Mouse (Mus musculus): ENCODE data around the gene Hoxd4.

The Hoxd4 gene

DNA sequence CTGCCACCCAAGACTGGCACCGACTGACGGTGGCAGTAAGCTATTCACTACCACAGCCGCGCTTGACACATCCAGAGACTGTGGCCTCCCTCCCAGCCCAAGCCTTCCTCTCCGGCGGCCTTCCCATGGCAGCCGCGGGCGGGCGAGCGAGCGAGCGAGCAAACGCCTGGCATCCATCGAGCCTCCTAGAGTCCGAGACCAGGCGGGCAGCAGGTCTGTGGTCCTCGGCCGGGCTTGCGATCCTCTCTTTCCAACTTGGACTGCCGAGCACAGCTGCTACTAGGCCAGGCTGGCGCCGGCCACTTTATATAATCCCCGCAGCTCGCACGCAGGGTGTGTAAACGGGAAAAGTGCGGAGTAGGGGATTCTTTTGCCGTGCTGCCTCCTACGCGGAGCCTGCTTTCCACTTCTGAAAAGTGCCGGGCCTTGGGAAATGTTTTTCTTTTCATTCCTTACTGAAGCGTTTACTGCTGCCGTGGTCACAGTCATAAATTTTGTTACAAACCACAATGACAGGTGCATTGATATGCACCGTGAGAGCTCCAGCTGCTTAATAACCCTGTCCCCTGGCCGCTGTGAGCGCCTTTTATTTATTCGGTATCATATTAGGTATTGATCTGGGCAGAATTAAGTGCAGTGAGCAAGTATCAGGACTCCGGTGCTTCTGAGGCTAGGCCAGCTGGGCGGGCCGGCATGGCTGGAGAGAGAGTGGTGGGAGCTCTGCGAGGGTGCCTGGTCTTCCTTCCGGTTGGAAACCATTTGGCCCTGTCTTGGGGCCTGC lies 28.8 kb downstream of the Hoxd4 start:
- DNase-seq (ENCODE audit: low read depth in 1 of 2, low spot score in 2 of 2), result no peak

- DNase-seq (ENCODE audit: low read depth in 1 of 2, low spot score in 2 of 2), result no peak
These were observed 29.7 kb downstream of the Hoxd4 start for GRCm38 (mm10) chr2:74741252-74741978.

GRCm38 (mm10) chr2:74741979-74742277 lies 30.2 kb downstream of the Hoxd4 start:
- DNase-seq (ENCODE audit: low read depth in 1 of 2, low spot score in 2 of 2), result no peak

GRCm38 (mm10) chr2:74745540-74746297 lies 34.0 kb downstream of the Hoxd4 start:
- DNase-seq (ENCODE audit: low read depth in 1 of 2, low spot score in 2 of 2), result no peak

DNA sequence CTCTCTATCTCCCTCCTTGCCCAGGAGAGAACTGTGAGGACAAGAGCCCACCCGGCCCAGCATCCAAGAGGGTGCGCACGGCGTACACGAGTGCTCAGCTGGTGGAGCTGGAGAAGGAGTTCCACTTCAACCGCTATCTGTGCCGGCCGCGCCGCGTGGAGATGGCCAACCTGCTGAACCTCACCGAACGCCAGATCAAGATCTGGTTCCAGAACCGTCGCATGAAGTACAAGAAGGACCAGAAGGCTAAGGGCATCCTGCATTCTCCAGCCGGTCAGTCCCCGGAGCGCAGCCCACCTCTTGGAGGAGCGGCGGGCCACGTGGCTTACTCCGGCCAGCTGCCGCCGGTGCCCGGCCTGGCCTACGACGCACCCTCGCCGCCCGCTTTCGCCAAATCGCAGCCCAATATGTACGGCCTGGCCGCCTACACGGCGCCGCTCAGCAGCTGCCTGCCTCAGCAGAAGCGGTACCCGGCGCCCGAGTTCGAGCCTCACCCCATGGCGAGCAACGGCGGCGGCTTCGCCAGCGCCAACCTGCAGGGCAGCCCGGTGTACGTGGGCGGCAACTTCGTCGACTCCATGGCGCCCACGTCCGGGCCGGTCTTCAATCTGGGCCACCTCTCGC lies 34.7 kb downstream of the Hoxd4 start:
- DNase-seq (ENCODE audit: low read depth in 1 of 2, low spot score in 2 of 2), result no peak

- DNase-seq (ENCODE audit: low read depth in 1 of 2, low spot score in 2 of 2), result no peak
These were observed 35.3 kb downstream of the Hoxd4 start for GRCm38 (mm10) chr2:74747006-74747405.

- no peak for DNase-seq (ENCODE audit: low read depth in 1 of 2, low spot score in 2 of 2)
These were observed 36.0 kb downstream of the Hoxd4 start for GRCm38 (mm10) chr2:74747661-74748141.

GRCm38 (mm10) chr2:74748436-74748995 lies 36.8 kb downstream of the Hoxd4 start:
- DNase-seq (ENCODE audit: low read depth in 1 of 2, low spot score in 2 of 2), result no peak

GRCm38 (mm10) chr2:74749337-74750121 lies 37.8 kb downstream of the Hoxd4 start:
- no peak for DNase-seq (ENCODE audit: low read depth in 1 of 2, low spot score in 2 of 2)

GRCm38 (mm10) chr2:74750731-74751250 lies 39.1 kb downstream of the Hoxd4 start:
- no peak for DNase-seq (ENCODE audit: low read depth in 1 of 2, low spot score in 2 of 2)

GRCm38 (mm10) chr2:74751861-74752260 lies 40.1 kb downstream of the Hoxd4 start:
- DNase-seq (ENCODE audit: low read depth in 1 of 2, low spot score in 2 of 2), result no peak

GRCm38 (mm10) chr2:74752431-74753174 lies 40.9 kb downstream of the Hoxd4 start:
- DNase-seq (ENCODE audit: low read depth in 1 of 2, low spot score in 2 of 2), result no peak

- no peak for DNase-seq (ENCODE audit: low read depth in 1 of 2, low spot score in 2 of 2)
These were observed 41.4 kb downstream of the Hoxd4 start for GRCm38 (mm10) chr2:74753175-74753523.

DNA sequence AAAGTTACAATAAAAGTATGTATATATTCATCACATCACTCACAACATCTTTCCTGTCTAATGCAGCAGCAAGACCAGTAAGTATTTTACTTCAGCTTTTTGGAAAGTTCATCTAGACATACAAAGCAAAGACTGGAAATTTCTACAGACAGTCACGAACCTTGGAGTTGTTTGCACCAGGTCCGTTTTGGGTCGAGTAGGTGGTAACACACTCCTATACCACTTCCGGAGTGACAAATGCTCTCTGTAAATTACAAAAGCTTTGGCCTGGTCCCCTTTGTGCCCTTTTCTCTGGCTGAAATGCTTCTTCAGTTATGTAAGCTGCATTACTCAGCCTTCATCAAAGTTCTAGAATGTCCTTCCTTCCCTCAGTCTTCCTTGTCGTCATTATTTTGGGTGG lies 42.0 kb downstream of the Hoxd4 start:
- no peak for DNase-seq (ENCODE audit: low read depth in 1 of 2, low spot score in 2 of 2)

- DNase-seq (ENCODE audit: low read depth in 1 of 2, low spot score in 2 of 2), result no peak
These were observed 48.4 kb downstream of the Hoxd4 start for GRCm38 (mm10) chr2:74760146-74760545.

DNA sequence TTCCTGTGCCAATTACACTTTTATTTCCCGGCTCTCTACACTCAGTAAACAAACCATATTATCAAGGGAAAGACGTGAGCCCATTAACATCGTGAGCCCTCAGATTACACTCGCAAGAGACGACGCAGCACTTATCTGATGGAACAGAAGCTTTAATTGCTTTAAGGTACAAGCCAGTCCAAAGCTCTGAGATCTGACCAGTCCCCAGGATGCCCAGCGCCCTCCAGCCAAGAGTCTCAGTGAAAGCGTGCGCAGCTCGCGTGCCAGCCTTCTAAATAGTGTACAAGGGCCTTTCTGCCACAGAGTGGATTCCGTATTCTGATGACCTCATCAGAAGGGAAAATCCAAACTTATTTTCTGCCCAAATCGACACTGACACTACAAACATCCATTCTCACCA lies 50.2 kb downstream of the Hoxd4 start:
- no peak for DNase-seq (ENCODE audit: low read depth in 1 of 2, low spot score in 2 of 2)

DNA sequence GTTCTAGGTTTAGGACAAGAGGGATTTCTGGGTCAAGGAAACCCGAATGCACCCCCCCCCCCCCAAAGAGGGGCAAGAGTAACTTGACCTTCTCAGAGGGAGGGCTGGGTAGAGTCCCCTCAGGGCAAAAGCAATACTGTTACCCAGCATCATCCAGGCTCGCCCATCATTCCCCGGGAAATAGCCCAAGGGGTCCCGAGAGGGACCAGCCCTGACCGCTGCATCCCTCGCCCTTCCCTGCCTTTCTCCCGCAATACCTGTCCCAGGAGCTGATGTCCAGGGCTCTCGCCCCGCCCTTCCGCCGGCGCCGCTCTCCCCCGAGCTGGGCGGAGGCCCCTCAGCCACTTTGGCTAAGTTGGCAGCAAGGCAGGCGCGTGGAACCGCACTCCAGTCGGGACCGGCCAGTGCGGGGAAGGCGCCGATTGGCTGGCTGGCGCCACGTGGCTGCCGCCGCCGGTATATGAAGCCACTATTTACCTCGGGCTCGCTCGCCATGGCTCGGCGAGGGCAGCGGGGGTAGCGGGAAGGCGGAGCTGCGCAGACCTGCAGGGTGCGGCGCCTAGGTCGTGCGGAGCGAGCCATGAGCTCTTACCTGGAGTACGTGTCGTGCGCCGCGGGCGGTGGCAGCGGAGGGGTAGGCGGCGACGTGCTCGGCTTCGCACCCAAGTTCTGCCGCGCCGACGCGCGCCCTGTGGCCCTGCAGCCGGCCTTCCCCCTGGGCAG lies 51.0 kb downstream of the Hoxd4 start, which contains the start of gene Hoxd1:
Hoxd1 (plus strand) TSS at position 459 of the 723 bp plus-strand sequence.
- no peak for DNase-seq (ENCODE audit: low read depth in 1 of 2, low spot score in 2 of 2)

DNA sequence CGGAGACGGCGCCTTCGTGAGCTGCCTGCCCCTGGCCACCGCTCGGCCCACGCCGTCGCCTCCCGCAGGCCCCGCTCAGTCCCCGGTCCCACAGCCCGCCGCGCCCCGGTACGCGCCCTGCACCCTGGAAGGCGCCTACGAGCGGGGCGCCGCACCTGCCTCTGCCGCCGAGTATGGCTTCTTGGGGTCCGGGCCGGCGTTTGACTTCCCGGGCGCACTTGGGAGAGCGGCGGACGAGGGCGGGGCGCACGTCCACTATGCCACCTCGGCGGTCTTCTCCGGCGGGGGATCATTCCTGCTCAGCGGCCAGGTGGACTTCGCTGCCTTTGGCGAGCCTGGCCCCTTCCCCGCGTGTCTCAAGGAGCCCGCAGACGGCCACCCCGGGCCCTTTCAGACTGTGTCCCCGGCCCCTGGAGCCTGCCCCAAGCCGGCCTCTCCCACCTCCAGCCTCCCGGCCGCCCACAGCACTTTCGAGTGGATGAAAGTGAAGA lies 51.6 kb downstream of the Hoxd4 start:
- no peak for DNase-seq (ENCODE audit: low read depth in 1 of 2, low spot score in 2 of 2)

DNA sequence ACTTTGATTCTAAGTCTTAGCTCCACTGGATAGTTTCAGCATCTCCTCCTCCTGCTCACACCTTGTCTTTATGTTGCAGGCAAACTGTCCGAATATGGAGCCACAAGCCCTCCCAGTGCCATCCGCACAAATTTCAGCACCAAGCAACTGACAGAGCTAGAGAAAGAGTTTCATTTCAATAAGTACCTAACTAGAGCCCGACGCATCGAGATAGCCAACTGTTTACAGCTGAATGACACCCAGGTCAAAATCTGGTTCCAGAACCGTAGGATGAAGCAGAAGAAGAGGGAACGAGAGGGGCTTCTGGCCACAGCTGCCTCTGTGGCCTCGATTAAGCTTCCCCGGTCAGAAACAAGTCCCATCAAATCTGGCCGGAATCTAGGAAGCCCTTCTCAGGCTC lies 52.2 kb downstream of the Hoxd4 start:
- no peak for DNase-seq (ENCODE audit: low read depth in 1 of 2, low spot score in 2 of 2)
